Mouse (Mus musculus) megakaryocyte, embryonic 14.5 days (primary cell): ENCODE results near the gene Scrn3.

Source experiments
- FLI1 ChIP-seq: IDR thresholded peaks from 2 replicates; pipeline ENCODE4 v1.6.1; 2012; ENCODE audit warnings: low read length, inconsistent platforms, mixed read lengths
- GATA1 ChIP-seq: IDR thresholded peaks from 3 replicates; pipeline ENCODE4 v1.6.1; 2012; ENCODE audit warnings: mixed read lengths, low read length, inconsistent platforms, borderline replicate concordance

DNA sequence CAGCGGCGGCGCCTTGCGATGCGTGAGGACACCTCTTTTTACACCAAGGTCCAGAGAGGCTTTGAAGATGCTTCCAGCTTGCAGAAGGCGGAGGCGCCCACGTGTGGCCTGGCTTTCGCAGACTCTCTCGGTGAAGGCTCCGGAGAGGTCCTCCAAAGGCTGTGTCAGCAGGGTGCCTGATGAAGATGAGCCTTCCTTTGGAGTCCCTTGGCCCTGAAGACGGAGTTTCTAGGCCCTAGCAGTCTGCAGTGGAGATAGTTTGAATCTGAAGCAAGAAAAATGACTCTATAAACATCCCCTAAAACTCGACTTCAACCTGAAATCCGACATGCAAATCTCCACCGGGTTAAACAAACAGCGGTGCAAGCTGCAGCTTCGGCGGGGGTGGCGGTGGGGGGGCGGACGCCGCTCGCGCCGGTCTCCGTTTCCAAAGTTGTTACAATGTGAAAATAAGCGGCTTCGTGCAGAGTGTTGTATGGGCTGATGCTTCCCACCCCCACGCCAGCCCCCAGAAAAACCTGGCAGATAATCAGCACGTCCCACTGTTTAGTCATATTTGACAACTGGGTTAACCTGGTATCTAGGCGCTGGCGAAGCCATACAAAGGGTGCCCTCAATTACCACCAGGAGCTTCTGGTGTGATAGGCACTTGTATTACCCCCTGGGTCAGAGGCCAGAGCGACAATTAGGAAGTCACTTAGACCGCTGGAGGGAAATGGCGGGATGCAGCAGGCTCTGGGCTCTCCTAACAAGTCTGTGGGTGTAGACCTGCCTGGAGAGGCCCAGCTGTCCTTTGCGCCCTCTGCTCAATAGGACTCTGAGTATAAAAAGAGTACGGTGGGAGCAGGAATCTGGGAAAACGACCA lies 41.6 kb upstream of the Scrn3 start:
- TF ChIP-seq GATA1 = no peak
- no peak for TF ChIP-seq FLI1
